Mouse (Mus musculus) c-Kit-negative CD71-positive TER-119-positive erythroid progenitor cells, embryonic 14.5 days (primary cell): ENCODE measurements around the gene Rnf225.
"Not testable (repeated sequence)": the region's sequence is repeated elsewhere in the genome, so short reads cannot be mapped to it uniquely, and the experiment has no call there.

Experiments used
- DNase-seq: peaks from one replicate; pipeline ENCODE4 v3.0.0-alpha.2; 2013; ENCODE audit warnings: low read depth, low spot score

The Rnf225 gene

GRCm38 (mm10) chr7:12927191-12927680, at the start of gene Rnf225:
Rnf225 (plus strand) TSS chr7:12927416.
- no peak for DNase-seq

- DNase-seq: no peak
Observed at GRCm38 (mm10) chr7:12880036-12880435, 47.2 kb upstream of the Rnf225 start.

- not testable (repeated sequence) for DNase-seq
Observed at GRCm38 (mm10) chr7:12880497-12880896, 46.7 kb upstream of the Rnf225 start.

- peak; percentile 77 for DNase-seq
Observed at GRCm38 (mm10) chr7:12880911-12881660, 46.1 kb upstream of the Rnf225 start, which contains the start of gene Zfp128. Zfp128 (plus strand) TSS chr7:12881177.

- no peak for DNase-seq
Observed at GRCm38 (mm10) chr7:12886563-12887266, 40.5 kb upstream of the Rnf225 start.

- no peak for DNase-seq
Observed at GRCm38 (mm10) chr7:12887585-12887984, 39.6 kb upstream of the Rnf225 start.

- no peak for DNase-seq
Observed at GRCm38 (mm10) chr7:12890928-12891327, 36.3 kb upstream of the Rnf225 start.

GRCm38 (mm10) chr7:12891334-12891733, 35.9 kb upstream of the Rnf225 start:
- DNase-seq: no peak

GRCm38 (mm10) chr7:12897655-12898410, 29.4 kb upstream of the Rnf225 start, which contains the start of gene Zscan22:
Zscan22 (plus strand) TSS chr7:12897815.
- DNase-seq: peak; percentile 37

GRCm38 (mm10) chr7:12901517-12901916, 25.7 kb upstream of the Rnf225 start:
- DNase-seq: no peak

GRCm38 (mm10) chr7:12903623-12904022, 23.6 kb upstream of the Rnf225 start:
- DNase-seq: no peak

- no peak for DNase-seq
Observed at GRCm38 (mm10) chr7:12905146-12905545, 22.1 kb upstream of the Rnf225 start.

- DNase-seq: peak; percentile 87
Observed at GRCm38 (mm10) chr7:12909498-12909962, 17.7 kb upstream of the Rnf225 start.

- DNase-seq: peak; percentile 66
Observed at GRCm38 (mm10) chr7:12910181-12910668, 17.0 kb upstream of the Rnf225 start.

- no peak for DNase-seq
Observed at GRCm38 (mm10) chr7:12913556-12913955, 13.7 kb upstream of the Rnf225 start.

- DNase-seq: not testable (repeated sequence)
Observed at GRCm38 (mm10) chr7:12920495-12920894, 6.7 kb upstream of the Rnf225 start.

GRCm38 (mm10) chr7:12921318-12921704, 5.9 kb upstream of the Rnf225 start:
- no peak for DNase-seq

GRCm38 (mm10) chr7:12921705-12922465, 5.3 kb upstream of the Rnf225 start, which contains the start of gene Rps5:
Rps5 (plus strand) TSS chr7:12922290.
- peak; percentile 99 for DNase-seq

- no peak for DNase-seq
Observed at GRCm38 (mm10) chr7:12922729-12923128, 4.5 kb upstream of the Rnf225 start.

- no peak for DNase-seq
Observed at GRCm38 (mm10) chr7:12926316-12926715, 900 bp upstream of the Rnf225 start.
